Mouse (Mus musculus) stomach, postnatal 0 days (tissue): Measurements from ENCODE around the gene Nucks1. TPM values are rescaled to one million over a fixed set of nuclear protein-coding genes. Genes with fewer than 3 reads are reported as not detected.

ENCODE experiments used
- ATAC-seq: fragments of 200-750 bp; cut with Nextera tagmentation; 2 replicates; pipeline ENCODE4 v1.8.0; 2017; ENCODE audit not compliant: low FRiP score, low TSS enrichment
- DNase-seq: peaks from one replicate; pipeline ENCODE4 v3.0.0-alpha.2; 2016; ENCODE audit warnings: low spot score
- H3K27ac ChIP-seq: fragments of 300-500 bp; sonication (generic); replicated peaks from 2 replicates; pipeline ENCODE4 v1.5.1; 2014; ENCODE audit warnings: mild to moderate bottlenecking, control low read depth
- H3K27me3 ChIP-seq: fragments of 300-500 bp; sonication (generic); 2 replicates; pipeline ENCODE4 v1.6.1; 2014; ENCODE audit warnings: low read length; ENCODE audit not compliant: control insufficient read depth, insufficient read depth
- H3K36me3 ChIP-seq: fragments of 300-500 bp; sonication (generic); 2 replicates; pipeline ENCODE4 v1.6.1; 2014; ENCODE audit warnings: low read length, mixed read lengths; ENCODE audit not compliant: control insufficient read depth, insufficient read depth
- H3K4me1 ChIP-seq: fragments of 300-500 bp; sonication (generic); replicated peaks from 2 replicates; pipeline ENCODE4 v1.6.1; 2014; ENCODE audit warnings: antibody characterized with exemption; ENCODE audit not compliant: control insufficient read depth, insufficient read depth
- H3K4me2 ChIP-seq: fragments of 300-500 bp; sonication (generic); replicated peaks from 2 replicates; pipeline ENCODE4 v1.6.1; 2014; ENCODE audit warnings: low read depth, mild to moderate bottlenecking, control low read depth, moderate library complexity
- H3K4me3 ChIP-seq: fragments of 300-500 bp; sonication (generic); 2 replicates; pipeline ENCODE4 v1.5.1; 2014; ENCODE audit warnings: low read depth, low read length, control low read depth
- H3K9ac ChIP-seq: fragments of 300-500 bp; sonication (generic); 2 replicates; pipeline ENCODE4 v1.6.1; 2014; ENCODE audit warnings: mild to moderate bottlenecking, low read length, control low read depth, mixed read lengths
- H3K9me3 ChIP-seq: fragments of 300-500 bp; sonication (generic); 2 replicates; pipeline ENCODE4 v1.6.1; 2016; ENCODE audit warnings: low read length; ENCODE audit not compliant: control insufficient read depth
- CTCF ChIP-seq: IDR thresholded peaks from 2 replicates; pipeline ENCODE4 v1.5.1; 2016; ENCODE audit warnings: antibody characterized with exemption, low read depth, mild to moderate bottlenecking, moderate library complexity
- EP300 ChIP-seq: optimal IDR thresholded peaks from 2 replicates; pipeline ENCODE3; 2016; ENCODE audit warnings: antibody characterized with exemption
- WGBS: fragments of 180-500 bp; shearing (Covaris S2); extraction: QIAGEN DNeasy Blood & Tissue Kit; methylation state at CpG from one replicate; pipeline ENCODE4 v1.1.7; 2014; 5-methylcytosine and 5-hydroxymethylcytosine counted together
- polyA plus RNA-seq: library from polyadenylated mRNA; unstranded; fragments of >200 nt; fragmentation: Nextera tagmentation; extraction: Ambion mirVana; gene quantifications from 2 replicates; pipeline ENCODE4 v1.2.1, GENCODE M21; 2015

Nucks1 gene
- polyA plus RNA-seq, 1 experiment from 2014 or later = 30.4 TPM

DNA sequence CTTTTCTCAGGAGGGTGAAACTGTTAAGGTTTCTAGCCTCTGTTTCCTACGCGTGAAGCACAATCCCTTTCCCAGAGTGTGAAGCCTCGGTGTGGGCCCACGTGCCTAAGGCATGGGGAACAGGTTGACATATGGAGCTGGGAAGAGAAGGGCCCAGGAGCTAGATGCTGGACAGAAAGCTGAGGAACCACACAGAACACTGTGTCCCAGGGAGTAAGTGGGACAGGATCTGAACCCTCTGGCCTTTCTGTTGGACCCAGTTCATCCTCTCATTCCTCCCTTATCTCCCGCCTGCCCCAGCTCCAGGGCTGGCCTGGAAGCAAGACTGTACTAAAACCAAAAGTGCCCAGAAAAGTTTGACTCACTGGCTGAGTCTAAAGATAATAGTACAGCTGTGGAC is 53.8 kb downstream of the Nucks1 start:
- peak overlapping the region; percentile 99 for H3K4me2 ChIP-seq

GRCm38 (mm10) chr1:131964580-131964979 is 54.2 kb downstream of the Nucks1 start:
- Histone ChIP-seq H3K4me1 (no peaks in the 10 kb centered on the region), H3K36me3 (no peaks in the 10 kb centered on the region), H3K9ac (no peak overlapping the region), H3K4me3 (no peak overlapping the region), H3K4me2 (peak overlapping the region; percentile 99; the same call in 1 of the 2 replicates), H3K27ac (no peak overlapping the region), H3K9me3 (no peaks in the 10 kb centered on the region), H3K27me3 (no peaks in the 10 kb centered on the region; the same call in 1 of the 2 replicates)
- DNase-seq (no peak), ATAC-seq (no peak)
- no peak for TF ChIP-seq EP300
- TF ChIP-seq CTCF = no peak
- 91% methylated on average over 7 of the region's 7 CpGs for WGBS

More for the DNA sequence above, 53.8 kb downstream of the Nucks1 start:
- DNase-seq (no peak), ATAC-seq (no peak)
- TF ChIP-seq EP300 = no peak
- TF ChIP-seq CTCF = no peak
- WGBS = 64% methylated on average over 5 of the region's 5 CpGs
- no peaks in the 10 kb centered on the region for H3K4me1 ChIP-seq
- no peaks in the 10 kb centered on the region for H3K36me3 ChIP-seq
- H3K4me3 ChIP-seq = peak overlapping the region; percentile 69
- peak overlapping the region; percentile 69; the same call in 1 of the 2 replicates for H3K9ac ChIP-seq
- H3K27me3 ChIP-seq = no peaks in the 10 kb centered on the region; the same call in 1 of the 2 replicates
- no peaks in the 10 kb centered on the region for H3K9me3 ChIP-seq
- no peak overlapping the region for H3K27ac ChIP-seq

DNA sequence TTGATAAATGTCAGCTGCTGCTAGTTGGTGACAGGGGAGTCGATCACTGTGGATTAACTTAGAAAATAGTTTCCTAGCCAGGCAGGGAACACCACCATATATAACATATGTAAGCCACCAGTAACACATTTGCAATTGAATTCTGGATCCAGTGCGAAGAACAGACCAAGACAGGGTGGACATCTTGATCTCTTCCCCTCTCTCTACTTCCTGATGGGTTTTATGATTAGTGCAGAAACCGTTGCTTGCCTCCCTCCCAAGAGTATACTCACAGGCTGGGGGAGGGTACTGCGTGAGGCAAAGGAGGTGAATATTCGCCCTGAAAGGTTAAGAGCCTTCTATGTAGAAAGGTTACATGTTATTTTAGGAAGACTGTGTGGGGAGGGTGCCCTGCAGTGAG is 55.5 kb downstream of the Nucks1 start:
- no peaks in the 10 kb centered on the region for H3K9me3 ChIP-seq
- H3K4me1 ChIP-seq = no peaks in the 10 kb centered on the region; the same call in 1 of the 2 replicates
- H3K27ac ChIP-seq = no peak overlapping the region
- no peak overlapping the region for H3K4me3 ChIP-seq
- no peaks in the 10 kb centered on the region for H3K36me3 ChIP-seq
- H3K4me2 ChIP-seq = no peak overlapping the region
- ATAC-seq (no peak), DNase-seq (no peak)
- H3K27me3 ChIP-seq = no peaks in the 10 kb centered on the region; the same call in 1 of the 2 replicates
- WGBS = 44% methylated on average over 5 of the region's 5 CpGs
- no peak for TF ChIP-seq CTCF
- TF ChIP-seq EP300 = no peak
- no peak overlapping the region for H3K9ac ChIP-seq

GRCm38 (mm10) chr1:131967336-131967735 is 57.0 kb downstream of the Nucks1 start:
- no peaks in the 10 kb centered on the region; the same call in 1 of the 2 replicates for H3K27me3 ChIP-seq
- DNase-seq (peak; percentile 47), ATAC-seq (peak; percentile 49)
- H3K36me3 ChIP-seq = no peaks in the 10 kb centered on the region
- no peak overlapping the region for H3K9ac ChIP-seq
- H3K4me1 ChIP-seq = no peaks in the 10 kb centered on the region; the same call in 1 of the 2 replicates
- peak overlapping the region; percentile 58; the same call in 1 of the 2 replicates for H3K27ac ChIP-seq
- H3K4me3 ChIP-seq = no peak overlapping the region
- H3K9me3 ChIP-seq = no peaks in the 10 kb centered on the region
- 52% methylated on average over 7 of the region's 7 CpGs for WGBS
- H3K4me2 ChIP-seq = no peak overlapping the region
- TF ChIP-seq CTCF (no peak), EP300 (no peak)

GRCm38 (mm10) chr1:131968556-131968955 is 58.2 kb downstream of the Nucks1 start:
- ATAC-seq (no peak), DNase-seq (no peak)
- Histone ChIP-seq H3K27ac (no peak overlapping the region), H3K4me3 (no peak overlapping the region), H3K36me3 (no peaks in the 10 kb centered on the region), H3K4me2 (no peak overlapping the region), H3K9ac (no peak overlapping the region), H3K4me1 (peaks cover 3% of the 10 kb centered on the region; the same call in 1 of the 2 replicates), H3K27me3 (no peaks in the 10 kb centered on the region; the same call in 1 of the 2 replicates), H3K9me3 (no peaks in the 10 kb centered on the region)
- 47% methylated on average over 3 of the region's 3 CpGs for WGBS
- TF ChIP-seq CTCF = no peak
- TF ChIP-seq EP300 = no peak

- TF ChIP-seq CTCF (no peak), EP300 (no peak)
- Histone ChIP-seq H3K27me3 (no peaks in the 10 kb centered on the region), H3K9me3 (no peaks in the 10 kb centered on the region), H3K36me3 (no peaks in the 10 kb centered on the region), H3K9ac (no peak overlapping the region), H3K4me3 (no peak overlapping the region), H3K27ac (no peak overlapping the region), H3K4me2 (no peak overlapping the region), H3K4me1 (peaks cover 3% of the 10 kb centered on the region; the same call in 1 of the 2 replicates)
- ATAC-seq = no peak
- DNase-seq = no peak
- 68% methylated on average over 6 of the region's 6 CpGs for WGBS
These were observed 58.6 kb downstream of the Nucks1 start for GRCm38 (mm10) chr1:131968983-131969382.
